Mouse (Mus musculus): ENCODE data around the gene Dnajc17.

GRCm38 (mm10) chr2:119172862-119173576, 35.6 kb downstream of the Dnajc17 start:
- TF ChIP-seq POLR2A (IDR thresholded peaks at IDR 0.05; ENCODE audit: borderline replicate concordance, insufficient read depth, low read length) (no peak), CTCF (IDR thresholded peaks at IDR 0.05; ENCODE audit: borderline replicate concordance, insufficient read depth, low read depth, low read length) (no peak)

Data from cerebellum, adult 2 months (tissue).